Mouse (Mus musculus) spleen, adult 2 months (tissue): ENCODE measurements around the gene Ccdc63.
A peak's percentile ranks its signal among the peaks of the same experiment; 100 is the strongest.

Experiments
- CTCF ChIP-seq: fragments of 200-500 bp; IDR thresholded peaks from 2 replicates; pipeline ENCODE4 v1.5.1; 2011; ENCODE audit warnings: mild to moderate bottlenecking, inconsistent platforms; ENCODE audit not compliant: insufficient read depth, insufficient read length, insufficient replicate concordance; ENCODE audit errors: extremely low read depth
- POLR2A ChIP-seq: fragments of 200-500 bp; IDR thresholded peaks from 2 replicates; pipeline ENCODE4 v1.6.1; 2011; ENCODE audit warnings: low read depth, low read length, inconsistent platforms

DNA sequence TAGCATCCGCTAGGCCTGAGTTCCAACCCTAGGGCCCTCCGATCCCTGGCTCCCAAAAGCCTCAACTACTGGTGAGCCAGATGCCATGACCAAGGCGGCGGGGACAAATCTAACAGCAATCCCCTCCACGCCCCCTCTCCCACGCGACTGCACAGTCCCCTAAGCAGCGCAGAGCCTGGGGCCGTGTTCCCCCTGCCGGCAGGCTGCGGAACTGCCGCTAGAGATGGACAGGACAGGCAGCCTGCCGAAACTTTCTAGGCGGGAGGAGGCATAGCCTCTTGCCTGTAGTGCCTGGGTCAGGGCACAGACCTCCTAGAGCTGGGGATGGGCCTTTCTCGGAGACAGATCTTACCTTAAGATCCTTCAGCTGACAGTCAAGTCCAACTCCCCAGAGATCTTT is 49.6 kb downstream of the Ccdc63 start:
- no peak for TF ChIP-seq POLR2A
- peak; percentile 83; the same call in 1 of the 2 replicates for TF ChIP-seq CTCF
